Mouse (Mus musculus): ENCODE data around the gene Fam193a. TPM values are rescaled to one million over a fixed set of nuclear protein-coding genes. Genes with fewer than 3 reads are reported as not detected.
A peak's percentile ranks its signal among the peaks of the same experiment; 100 is the strongest.

Gene Fam193a
- total RNA-seq, 2 experiments from 2014 or later = 38.7 to 42.7 TPM

- no peak for DNase-seq (ENCODE audit: low spot score in 2 of 2)
Measured at GRCm38 (mm10) chr5:34378787-34379186, 9.1 kb downstream of the Fam193a start.

GRCm38 (mm10) chr5:34381700-34382099 is 12.0 kb downstream of the Fam193a start:
- DNase-seq (ENCODE audit: low spot score in 2 of 2) = no peak

GRCm38 (mm10) chr5:34385616-34386015 is 15.9 kb downstream of the Fam193a start:
- no peak for DNase-seq (ENCODE audit: low spot score in 2 of 2)

- no peak for DNase-seq (ENCODE audit: low spot score in 2 of 2)
Measured at GRCm38 (mm10) chr5:34386744-34387143, 17.0 kb downstream of the Fam193a start.

GRCm38 (mm10) chr5:34393251-34393650 is 23.5 kb downstream of the Fam193a start:
- no peak for DNase-seq (ENCODE audit: low spot score in 2 of 2)

- DNase-seq (ENCODE audit: low spot score in 2 of 2) = no peak
Measured at GRCm38 (mm10) chr5:34395347-34395746, 25.6 kb downstream of the Fam193a start.

GRCm38 (mm10) chr5:34395850-34396540 is 26.3 kb downstream of the Fam193a start:
- DNase-seq (ENCODE audit: low spot score in 2 of 2) = peak in 1 of 2 experiments; percentile 37

- no peak for DNase-seq (ENCODE audit: low spot score in 2 of 2)
Measured at GRCm38 (mm10) chr5:34397866-34398265, 28.1 kb downstream of the Fam193a start.

GRCm38 (mm10) chr5:34398326-34398725 is 28.6 kb downstream of the Fam193a start:
- no peak for DNase-seq (ENCODE audit: low spot score in 2 of 2)

- no peak for DNase-seq (ENCODE audit: low spot score in 2 of 2)
Measured at GRCm38 (mm10) chr5:34407366-34407918, 37.7 kb downstream of the Fam193a start.

GRCm38 (mm10) chr5:34409002-34409401 is 39.3 kb downstream of the Fam193a start:
- no peak for DNase-seq (ENCODE audit: low spot score in 2 of 2)

- no peak for DNase-seq (ENCODE audit: low spot score in 2 of 2)
Measured at GRCm38 (mm10) chr5:34410819-34411218, 41.1 kb downstream of the Fam193a start.

- DNase-seq (ENCODE audit: low spot score in 2 of 2) = no peak
Measured at GRCm38 (mm10) chr5:34413921-34414320, 44.2 kb downstream of the Fam193a start.

GRCm38 (mm10) chr5:34417251-34418008 is 47.7 kb downstream of the Fam193a start:
- DNase-seq (ENCODE audit: low spot score in 2 of 2) = no peak

- no peak for DNase-seq (ENCODE audit: low spot score in 2 of 2)
Measured at GRCm38 (mm10) chr5:34419188-34419587, 49.5 kb downstream of the Fam193a start.

- DNase-seq (ENCODE audit: low spot score in 2 of 2) = peak in 1 of 2 experiments; percentile 32
Measured at GRCm38 (mm10) chr5:34430776-34431175, 61.0 kb downstream of the Fam193a start.

- DNase-seq (ENCODE audit: low spot score in 2 of 2) = no peak
Measured at GRCm38 (mm10) chr5:34433786-34434185, 64.1 kb downstream of the Fam193a start.

GRCm38 (mm10) chr5:34434241-34434640 is 64.5 kb downstream of the Fam193a start:
- peak; percentile 20 to 56 for DNase-seq (ENCODE audit: low spot score in 2 of 2)

- no peak for DNase-seq (ENCODE audit: low spot score in 2 of 2)
Measured at GRCm38 (mm10) chr5:34438052-34438451, 68.3 kb downstream of the Fam193a start.

- no peak for DNase-seq (ENCODE audit: low spot score in 2 of 2)
Measured at GRCm38 (mm10) chr5:34438659-34439058, 68.9 kb downstream of the Fam193a start.

- DNase-seq (ENCODE audit: low spot score in 2 of 2) = no peak
Measured at GRCm38 (mm10) chr5:34439768-34440167, 70.0 kb downstream of the Fam193a start.

- DNase-seq (ENCODE audit: low spot score in 2 of 2) = no peak
Measured at GRCm38 (mm10) chr5:34441797-34442196, 72.1 kb downstream of the Fam193a start.

All from layer of hippocampus, adult 18-20 months (tissue).